Mouse (Mus musculus) stomach, postnatal 0 days (tissue): ENCODE measurements around the gene Lctl.

Experiments
- CTCF ChIP-seq: IDR thresholded peaks from 2 replicates; pipeline ENCODE4 v1.5.1; 2016; ENCODE audit warnings: antibody characterized with exemption, low read depth, mild to moderate bottlenecking, moderate library complexity
- EP300 ChIP-seq: optimal IDR thresholded peaks from 2 replicates; pipeline ENCODE3; 2016; ENCODE audit warnings: antibody characterized with exemption

GRCm38 (mm10) chr9:64088346-64088745 lies 28.6 kb upstream of the Lctl start:
- TF ChIP-seq CTCF: no peak
- no peak for TF ChIP-seq EP300
